Mouse (Mus musculus) lung, postnatal 0 days (tissue): ENCODE measurements around the gene Dner.

Experiments
- CTCF ChIP-seq: IDR thresholded peaks from 2 replicates; pipeline ENCODE4 v1.5.1; 2016; ENCODE audit warnings: antibody characterized with exemption, mild to moderate bottlenecking
- EP300 ChIP-seq: IDR thresholded peaks from 2 replicates; pipeline ENCODE4 v1.6.1; 2016; ENCODE audit warnings: antibody characterized with exemption, mild to moderate bottlenecking, control low read depth

DNA sequence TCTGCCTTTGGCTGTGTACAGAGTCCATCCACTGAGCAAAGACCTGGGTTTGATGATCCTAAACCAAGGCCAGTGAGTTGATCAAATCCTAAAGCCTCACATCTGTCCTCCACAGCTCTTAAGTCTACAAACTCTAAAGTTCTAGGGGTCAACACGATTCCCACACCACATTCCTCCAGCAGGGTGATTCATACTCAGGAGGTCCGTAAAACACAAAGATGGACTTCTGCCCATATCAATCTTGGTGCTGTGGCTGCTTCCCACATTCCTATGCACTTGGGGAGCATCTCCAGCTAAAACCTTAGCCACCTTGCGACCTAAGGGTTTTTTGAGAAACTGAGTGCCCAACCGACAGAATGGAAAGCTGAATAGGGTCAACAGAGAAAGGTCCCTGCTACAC is 305.1 kb downstream of the Dner start:
- no peak for TF ChIP-seq EP300
- TF ChIP-seq CTCF, result no peak
